Mouse (Mus musculus) kidney, adult 11 months (tissue): ENCODE measurements around the gene Morn4.

Experiments
- DNase-seq: peaks from one replicate; pipeline ENCODE4 v3.0.0; 2022

The Morn4 gene

DNA sequence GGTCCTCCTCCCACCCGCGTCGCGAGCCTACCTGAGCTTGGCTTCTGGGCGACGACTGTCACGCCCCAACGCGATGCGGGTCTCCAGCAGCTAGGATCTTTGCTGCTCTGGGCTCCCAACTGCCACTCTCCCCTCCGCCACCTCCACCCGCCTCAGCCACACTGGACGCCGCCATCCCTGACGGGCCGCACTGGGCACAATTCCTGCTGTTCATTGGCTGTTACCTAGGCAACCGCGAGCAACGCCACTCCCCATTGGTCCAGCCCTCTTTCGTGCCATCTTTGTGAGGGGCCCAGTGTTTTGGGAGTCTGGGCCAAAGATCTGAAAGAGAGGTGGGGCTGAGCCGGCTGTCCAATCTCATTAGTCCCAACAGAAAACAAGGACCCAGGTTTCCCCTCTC lies at the start of gene Morn4:
TSS of gene Morn4 (minus strand) at position 192 of the 400 bp plus-strand sequence.
- DNase-seq: peak; percentile 93

DNA sequence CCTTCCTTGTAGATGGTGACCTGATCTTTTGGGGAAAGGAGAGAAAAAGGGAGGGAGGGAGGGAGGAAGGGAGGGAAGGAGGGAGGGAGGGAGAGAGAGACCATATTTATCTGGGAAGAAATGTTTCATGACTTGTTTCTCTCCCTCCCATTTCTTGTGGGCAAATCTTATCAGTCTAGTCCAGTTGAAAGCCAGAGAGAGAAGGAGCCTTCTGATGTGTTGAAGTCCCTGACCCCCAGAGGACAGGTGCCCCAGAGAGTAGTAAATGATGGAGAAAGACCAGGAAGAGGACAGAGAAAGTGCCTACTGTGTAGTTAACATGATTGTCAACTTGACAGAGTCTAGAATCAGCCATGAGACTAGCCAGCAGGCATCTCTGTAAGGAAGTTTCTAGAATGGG lies 48.9 kb upstream of the Morn4 start:
- no peak for DNase-seq

DNA sequence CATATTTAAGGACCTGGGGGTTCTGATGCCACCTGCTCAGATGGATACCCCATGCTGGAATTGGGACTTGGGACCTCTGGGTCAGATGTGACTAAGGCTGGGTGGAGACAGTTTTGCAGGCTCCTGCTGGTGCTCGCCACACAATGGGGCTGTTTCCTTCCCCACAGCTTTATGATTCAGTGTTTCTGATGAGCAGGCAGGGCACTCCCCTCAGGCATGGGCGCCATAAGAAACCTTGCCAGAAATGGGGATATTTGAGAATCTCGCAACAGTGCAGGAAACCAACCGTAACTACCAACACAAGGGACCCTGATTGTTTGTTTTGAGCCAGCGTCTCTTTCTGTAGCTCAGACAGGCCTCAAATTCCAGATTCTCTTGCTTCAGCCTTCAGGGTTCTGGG lies 44.9 kb upstream of the Morn4 start:
- no peak for DNase-seq

- DNase-seq: no peak
These were observed 44.1 kb upstream of the Morn4 start for GRCm38 (mm10) chr19:42130294-42130606.

- peak; percentile 31 for DNase-seq
These were observed 43.5 kb upstream of the Morn4 start for GRCm38 (mm10) chr19:42129509-42130293.

GRCm38 (mm10) chr19:42128787-42129508 lies 42.8 kb upstream of the Morn4 start, which contains the start of gene Avpi1:
Gene Avpi1, minus strand, starts transcription at chr19:42129059.
- DNase-seq: peak; percentile 100

GRCm38 (mm10) chr19:42128052-42128740 lies 42.0 kb upstream of the Morn4 start:
- DNase-seq: no peak

DNA sequence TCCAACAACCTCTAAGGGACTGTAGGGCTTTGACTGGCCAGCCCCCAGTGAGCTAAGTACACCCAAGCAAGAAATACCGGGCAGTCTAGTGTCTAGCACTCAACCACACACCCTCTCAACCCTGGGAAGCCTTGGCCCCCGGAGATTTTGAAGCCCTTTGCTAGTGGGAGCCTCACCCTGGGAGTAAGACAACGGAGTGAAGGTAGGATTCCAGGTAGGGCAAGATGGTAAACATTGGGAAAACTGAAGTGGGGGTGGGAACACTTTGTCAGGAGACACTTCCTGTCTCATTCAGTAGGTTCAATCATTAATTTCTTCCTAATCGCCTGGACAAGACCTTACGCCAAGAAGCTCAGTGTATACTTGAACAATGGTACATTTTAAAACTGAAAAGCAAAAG lies 40.9 kb upstream of the Morn4 start:
- no peak for DNase-seq

GRCm38 (mm10) chr19:42126219-42126605 lies 40.1 kb upstream of the Morn4 start:
- DNase-seq: no peak

DNA sequence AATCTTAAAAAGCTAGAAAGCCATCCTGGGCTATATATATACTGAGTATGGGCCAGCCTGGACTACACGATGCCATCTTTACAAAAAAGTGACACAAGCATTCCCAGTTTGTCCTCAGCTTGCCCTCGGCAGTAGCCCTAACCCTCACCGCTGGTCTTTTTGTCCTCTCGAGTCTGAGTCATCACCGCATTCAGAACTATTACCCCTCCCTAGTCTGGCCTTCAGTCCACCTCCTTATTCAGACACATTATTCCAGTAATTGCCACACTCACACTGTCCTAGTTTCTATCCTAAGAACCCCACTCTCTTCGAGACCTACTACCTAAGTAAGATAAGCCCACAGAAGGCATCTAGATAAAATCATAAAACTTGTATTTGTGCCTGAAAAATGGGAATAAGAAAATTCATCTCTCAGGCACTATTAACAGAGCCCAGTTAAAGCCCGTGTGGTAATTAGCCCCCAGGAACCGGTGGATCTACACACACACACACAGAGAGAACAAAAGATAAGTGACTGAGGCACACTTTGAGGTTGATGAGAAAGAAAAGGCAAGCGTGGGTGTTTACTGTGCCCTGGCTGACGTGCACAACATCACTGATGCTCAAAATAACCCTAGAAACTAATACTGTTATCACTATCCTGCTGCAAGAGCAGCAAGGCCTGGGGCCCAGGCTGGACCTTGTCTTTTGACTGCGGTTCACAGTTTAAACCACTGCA lies 39.5 kb upstream of the Morn4 start:
- DNase-seq: no peak

DNA sequence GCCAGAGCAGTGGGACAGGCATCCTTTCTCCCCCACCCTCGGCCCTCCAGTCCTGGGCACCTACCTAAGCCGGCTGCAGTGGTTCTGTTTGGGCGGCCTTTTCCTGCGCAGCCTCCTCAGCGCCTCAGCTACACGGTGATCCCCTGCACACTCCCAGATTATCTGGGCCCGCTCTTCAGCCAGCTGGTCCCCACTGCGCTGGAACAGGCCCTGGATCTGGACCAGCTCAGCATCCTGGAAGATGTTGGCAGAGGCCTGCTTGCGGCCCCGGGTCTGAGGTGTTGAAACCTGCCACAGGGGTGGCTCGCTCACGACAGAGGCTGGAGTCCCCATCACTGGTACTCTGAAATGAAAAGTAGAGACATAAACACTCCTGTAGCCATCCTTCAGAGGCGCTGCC lies 38.5 kb upstream of the Morn4 start:
- DNase-seq: no peak

- no peak for DNase-seq
These were observed 34.3 kb upstream of the Morn4 start for GRCm38 (mm10) chr19:42120451-42120850.

- no peak for DNase-seq
These were observed 32.4 kb upstream of the Morn4 start for GRCm38 (mm10) chr19:42118596-42118995.

GRCm38 (mm10) chr19:42118142-42118541 lies 32.0 kb upstream of the Morn4 start:
- DNase-seq: no peak

GRCm38 (mm10) chr19:42115783-42116335 lies 29.7 kb upstream of the Morn4 start:
- DNase-seq: no peak

- no peak for DNase-seq
These were observed 18.5 kb upstream of the Morn4 start for GRCm38 (mm10) chr19:42104681-42105080.

GRCm38 (mm10) chr19:42099406-42099805 lies 13.2 kb upstream of the Morn4 start:
- no peak for DNase-seq

DNA sequence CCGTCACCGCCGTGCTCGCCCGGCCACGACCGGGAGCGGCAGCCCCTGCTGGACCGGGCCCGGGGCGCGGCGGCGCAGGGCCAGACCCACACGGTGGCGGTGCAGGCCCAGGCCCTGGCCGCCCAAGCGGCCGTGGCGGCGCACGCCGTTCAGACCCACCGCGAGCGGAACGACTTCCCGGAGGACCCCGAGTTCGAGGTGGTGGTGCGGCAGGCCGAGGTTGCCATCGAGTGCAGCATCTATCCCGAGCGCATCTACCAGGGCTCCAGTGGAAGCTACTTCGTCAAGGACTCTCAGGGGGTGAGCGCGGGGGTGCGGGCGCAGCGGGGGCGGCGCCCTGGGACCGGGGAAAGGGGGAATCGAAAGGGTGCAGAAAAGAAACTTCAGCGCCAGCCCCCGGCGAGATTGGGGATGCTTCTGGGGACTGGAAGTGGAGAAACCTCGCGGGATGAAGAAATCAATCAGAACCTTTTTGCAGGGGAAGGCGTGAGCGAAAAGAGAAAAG lies 4.5 kb upstream of the Morn4 start:
- no peak for DNase-seq

DNA sequence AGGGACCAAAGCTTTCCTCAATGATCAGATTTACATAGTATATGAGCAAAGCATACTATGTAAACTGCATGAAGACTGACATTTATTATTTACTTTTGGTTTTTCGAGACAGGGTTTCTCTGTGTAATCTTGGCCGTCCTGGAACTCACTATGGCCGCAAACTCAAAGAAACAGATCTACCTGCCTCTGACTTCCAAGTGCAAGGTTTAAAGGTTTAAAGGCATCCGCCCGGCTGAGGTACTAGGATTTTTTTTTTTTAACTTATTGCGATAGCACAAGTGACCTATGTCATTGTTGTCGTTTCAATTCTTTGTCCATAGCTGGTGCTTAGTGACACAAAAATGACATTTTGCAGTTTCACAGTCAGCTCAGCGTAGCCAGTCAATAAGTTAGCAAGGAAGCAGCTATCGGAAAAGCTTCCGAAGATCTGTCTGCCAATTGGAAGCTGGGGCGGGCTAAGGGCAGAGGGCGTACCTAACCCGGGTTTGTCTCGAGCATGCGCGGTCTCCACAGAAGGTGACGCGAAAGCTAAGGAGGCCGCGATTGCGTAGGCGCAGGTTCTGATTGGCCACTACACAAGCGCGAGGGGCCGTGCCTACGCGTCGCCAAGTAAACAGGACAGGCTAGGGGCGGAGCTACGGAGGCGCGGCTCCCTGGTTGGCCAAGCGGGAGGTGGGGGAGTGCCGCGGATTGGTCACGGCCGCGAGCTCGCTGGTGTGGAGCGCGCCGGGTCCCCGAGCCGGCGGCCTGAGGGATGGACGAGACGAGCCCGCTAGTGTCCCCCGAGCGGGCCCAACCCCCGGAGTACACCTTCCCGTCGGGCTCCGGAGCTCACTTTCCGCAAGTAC lies 3.8 kb upstream of the Morn4 start, which contains the start of gene Pi4k2a:
TSS of gene Pi4k2a (plus strand) at position 723 of the 848 bp plus-strand sequence.
- peak; percentile 100 for DNase-seq

GRCm38 (mm10) chr19:42089103-42089747 lies 3.1 kb upstream of the Morn4 start:
- DNase-seq: peak; percentile 71

DNA sequence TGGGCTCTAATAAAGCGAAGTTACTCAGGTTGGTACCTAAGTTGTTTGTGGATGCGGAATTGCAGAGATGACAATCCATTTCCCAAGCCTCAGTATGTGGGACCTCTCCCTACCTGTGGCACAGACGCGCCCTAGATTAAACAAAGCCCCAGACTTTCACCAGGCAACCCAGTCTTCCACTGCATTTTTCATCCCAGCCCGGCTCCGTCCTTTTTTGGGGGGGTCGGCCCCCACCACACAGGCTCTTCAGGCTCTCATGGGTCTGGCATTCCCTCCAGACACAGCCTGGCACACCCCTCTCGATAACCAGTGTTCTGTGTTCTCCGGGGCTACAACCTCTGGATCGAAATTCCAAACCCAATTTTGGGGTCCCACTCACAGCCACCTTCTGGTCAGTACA lies 467 bp downstream of the Morn4 start:
- no peak for DNase-seq
